Mouse (Mus musculus) olfactory bulb, adult 2 months (tissue): Measurements from ENCODE around the gene 1600014C10Rik.

Experiments
- CTCF ChIP-seq: fragments of 200-500 bp; IDR thresholded peaks from 2 replicates; pipeline ENCODE4 v1.5.1; 2012; ENCODE audit warnings: low read depth, mild to moderate bottlenecking, low read length, moderate library complexity; ENCODE audit not compliant: insufficient read depth
- POLR2A ChIP-seq: fragments of 200-500 bp; IDR thresholded peaks from 2 replicates; pipeline ENCODE4 v1.6.1; 2012; ENCODE audit warnings: mild to moderate bottlenecking, low read depth, low read length, moderate library complexity; ENCODE audit not compliant: insufficient read depth

- TF ChIP-seq CTCF (no peak), POLR2A (no peak)
Observed at GRCm38 (mm10) chr7:38188281-38189075, 5.5 kb downstream of the 1600014C10Rik start.
